Mouse (Mus musculus): Measurements from ENCODE around the gene Abcg8. TPM values are rescaled to one million over a fixed set of nuclear protein-coding genes. Genes with fewer than 3 reads are reported as not detected.

Abcg8 gene
- total and polyA plus RNA-seq, 3 experiments = not detected

- Histone ChIP-seq H3K27me3 (ENCODE audit: control insufficient read depth, insufficient read depth, low read length) (no peaks in the 10 kb centered on the region), H3K27ac (no peak overlapping the region), H3K4me1 (ENCODE audit: control insufficient read depth, insufficient read depth, low read length) (peaks cover 5% of the 10 kb centered on the region), H3K79me2 (replicated peaks; ENCODE audit: control insufficient read depth, insufficient read depth, low read length) (no peaks in the 10 kb centered on the region), H3K36me3 (ENCODE audit: control insufficient read depth, insufficient read depth, low read length) (no peaks in the 10 kb centered on the region), H3K4me3 (no peak overlapping the region), H3K9ac (ENCODE audit: low read depth, low read length) (no peak overlapping the region)
- DNase-seq = no peak
- WGBS = 67% methylated on average over 8 of the region's 8 CpGs
- no peak for TF ChIP-seq EP300 (IDR thresholded peaks at IDR 0.05; ENCODE audit: insufficient read depth, low read depth, low read length)
- TF ChIP-seq CTCF (IDR thresholded peaks at IDR 0.05) = no peak
- no peak for TF ChIP-seq POLR2A (IDR thresholded peaks at IDR 0.05; ENCODE audit: insufficient read depth, low read depth, low read length)
- intact Hi-C loops (cut with DNase I) = no loop called here
These were observed 39.8 kb upstream of the Abcg8 start for GRCm38 (mm10) chr17:84636328-84636727.

DNA sequence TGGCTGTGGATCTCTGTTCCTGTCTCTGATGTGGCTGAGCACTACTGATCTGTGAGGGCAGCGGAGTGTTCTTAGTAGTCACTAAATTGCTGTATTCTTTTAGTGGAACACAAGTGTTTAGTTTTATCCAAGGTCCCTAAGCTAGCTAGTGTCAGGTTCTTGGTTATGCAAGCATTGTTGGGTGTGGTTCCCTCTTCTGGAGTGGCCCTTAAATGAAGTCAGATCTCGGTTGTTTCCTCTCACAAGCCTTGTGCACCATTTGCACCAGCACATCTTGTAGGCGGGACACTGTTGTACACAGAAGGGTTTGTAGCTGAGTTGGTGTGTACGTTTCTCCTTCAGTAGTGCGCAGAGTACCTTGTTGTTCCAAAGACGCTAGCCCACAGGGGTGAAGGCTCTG, 38.1 kb upstream of the Abcg8 start:
- intact Hi-C loops (cut with DNase I) = no loop called here
- no peaks in the 10 kb centered on the region for H3K27me3 ChIP-seq (ENCODE audit: control insufficient read depth, insufficient read depth, low read length)
- no peaks in the 10 kb centered on the region for H3K36me3 ChIP-seq (ENCODE audit: control insufficient read depth, insufficient read depth, low read length)
- H3K27ac ChIP-seq = no peak overlapping the region
- WGBS = 90% methylated on average over 6 of the region's 6 CpGs
- H3K4me3 ChIP-seq = no peak overlapping the region
- H3K79me2 ChIP-seq (replicated peaks; ENCODE audit: control insufficient read depth, insufficient read depth, low read length) = no peaks in the 10 kb centered on the region
- H3K4me1 ChIP-seq (ENCODE audit: control insufficient read depth, insufficient read depth, low read length) = peaks cover 5% of the 10 kb centered on the region
- DNase-seq = no peak
- H3K9ac ChIP-seq (ENCODE audit: low read depth, low read length) = no peak overlapping the region
- TF ChIP-seq CTCF (IDR thresholded peaks at IDR 0.05) (no peak), POLR2A (IDR thresholded peaks at IDR 0.05; ENCODE audit: insufficient read depth, low read depth, low read length) (no peak), EP300 (IDR thresholded peaks at IDR 0.05; ENCODE audit: insufficient read depth, low read depth, low read length) (no peak)

GRCm38 (mm10) chr17:84639796-84640378, 36.2 kb upstream of the Abcg8 start:
- WGBS = 61% methylated on average over 10 of the region's 10 CpGs
- no peaks in the 10 kb centered on the region for H3K36me3 ChIP-seq (ENCODE audit: control insufficient read depth, insufficient read depth, low read length)
- no peak for DNase-seq
- peaks cover 5% of the 10 kb centered on the region for H3K4me1 ChIP-seq (ENCODE audit: control insufficient read depth, insufficient read depth, low read length)
- TF ChIP-seq POLR2A (IDR thresholded peaks at IDR 0.05; ENCODE audit: insufficient read depth, low read depth, low read length) = no peak
- TF ChIP-seq EP300 (IDR thresholded peaks at IDR 0.05; ENCODE audit: insufficient read depth, low read depth, low read length) = no peak
- no peak for TF ChIP-seq CTCF (IDR thresholded peaks at IDR 0.05)
- no peak overlapping the region for H3K4me3 ChIP-seq
- H3K9ac ChIP-seq (ENCODE audit: low read depth, low read length) = no peak overlapping the region
- no peaks in the 10 kb centered on the region for H3K27me3 ChIP-seq (ENCODE audit: control insufficient read depth, insufficient read depth, low read length)
- H3K79me2 ChIP-seq (replicated peaks; ENCODE audit: control insufficient read depth, insufficient read depth, low read length) = no peaks in the 10 kb centered on the region
- no peak overlapping the region for H3K27ac ChIP-seq
- intact Hi-C loops (cut with DNase I) = no loop called here

GRCm38 (mm10) chr17:84641893-84642292, 34.2 kb upstream of the Abcg8 start:
- no peaks in the 10 kb centered on the region for H3K79me2 ChIP-seq (replicated peaks; ENCODE audit: control insufficient read depth, insufficient read depth, low read length)
- peak; percentile 69 for TF ChIP-seq CTCF (IDR thresholded peaks at IDR 0.05)
- no peak for TF ChIP-seq EP300 (IDR thresholded peaks at IDR 0.05; ENCODE audit: insufficient read depth, low read depth, low read length)
- TF ChIP-seq POLR2A (IDR thresholded peaks at IDR 0.05; ENCODE audit: insufficient read depth, low read depth, low read length) = no peak
- H3K9ac ChIP-seq (ENCODE audit: low read depth, low read length) = no peak overlapping the region
- no peak overlapping the region for H3K27ac ChIP-seq
- H3K27me3 ChIP-seq (ENCODE audit: control insufficient read depth, insufficient read depth, low read length) = no peaks in the 10 kb centered on the region
- no peaks in the 10 kb centered on the region for H3K36me3 ChIP-seq (ENCODE audit: control insufficient read depth, insufficient read depth, low read length)
- no peak overlapping the region for H3K4me3 ChIP-seq
- WGBS = 61% methylated on average over 3 of the region's 3 CpGs
- H3K4me1 ChIP-seq (ENCODE audit: control insufficient read depth, insufficient read depth, low read length) = peaks cover 8% of the 10 kb centered on the region
- intact Hi-C loops (cut with DNase I) = no loop called here
- DNase-seq = no peak

GRCm38 (mm10) chr17:84642324-84642723, 33.8 kb upstream of the Abcg8 start:
- no peak for TF ChIP-seq EP300 (IDR thresholded peaks at IDR 0.05; ENCODE audit: insufficient read depth, low read depth, low read length)
- no peak overlapping the region for H3K27ac ChIP-seq
- peaks cover 8% of the 10 kb centered on the region for H3K4me1 ChIP-seq (ENCODE audit: control insufficient read depth, insufficient read depth, low read length)
- no peaks in the 10 kb centered on the region for H3K27me3 ChIP-seq (ENCODE audit: control insufficient read depth, insufficient read depth, low read length)
- DNase-seq = no peak
- intact Hi-C loops (cut with DNase I) = no loop called here
- 90% methylated on average over 9 of the region's 9 CpGs for WGBS
- H3K36me3 ChIP-seq (ENCODE audit: control insufficient read depth, insufficient read depth, low read length) = no peaks in the 10 kb centered on the region
- H3K79me2 ChIP-seq (replicated peaks; ENCODE audit: control insufficient read depth, insufficient read depth, low read length) = no peaks in the 10 kb centered on the region
- H3K4me3 ChIP-seq = no peak overlapping the region
- no peak overlapping the region for H3K9ac ChIP-seq (ENCODE audit: low read depth, low read length)

GRCm38 (mm10) chr17:84644292-84645050, 31.6 kb upstream of the Abcg8 start:
- intact Hi-C loops (cut with DNase I) = no loop called here
- Histone ChIP-seq H3K9ac (ENCODE audit: low read depth, low read length) (no peak overlapping the region), H3K4me1 (ENCODE audit: control insufficient read depth, insufficient read depth, low read length) (peaks cover 5% of the 10 kb centered on the region), H3K27ac (no peak overlapping the region), H3K27me3 (ENCODE audit: control insufficient read depth, insufficient read depth, low read length) (no peaks in the 10 kb centered on the region), H3K4me3 (no peak overlapping the region), H3K79me2 (replicated peaks; ENCODE audit: control insufficient read depth, insufficient read depth, low read length) (no peaks in the 10 kb centered on the region), H3K36me3 (ENCODE audit: control insufficient read depth, insufficient read depth, low read length) (no peaks in the 10 kb centered on the region)
- WGBS = 45% methylated on average over 16 of the region's 16 CpGs
- DNase-seq = no peak
- no peak for TF ChIP-seq POLR2A (IDR thresholded peaks at IDR 0.05; ENCODE audit: insufficient read depth, low read depth, low read length)
- TF ChIP-seq CTCF (IDR thresholded peaks at IDR 0.05) = no peak
- no peak for TF ChIP-seq EP300 (IDR thresholded peaks at IDR 0.05; ENCODE audit: insufficient read depth, low read depth, low read length)
